Mouse (Mus musculus) adipocyte (in vitro differentiated cells): Measurements from ENCODE around the gene Sfxn5.

ENCODE experiments used
- DNase-seq: peaks from one replicate; pipeline ENCODE4 v3.0.0-alpha.2; 2016; ENCODE audit warnings: low spot score

Gene Sfxn5

GRCm38 (mm10) chr6:85232836-85233623 is 100.2 kb downstream of the Sfxn5 start:
- no peak for DNase-seq

GRCm38 (mm10) chr6:85232045-85232444 is 101.2 kb downstream of the Sfxn5 start:
- no peak for DNase-seq

- no peak for DNase-seq
These were observed 101.8 kb downstream of the Sfxn5 start for GRCm38 (mm10) chr6:85231469-85231868.

- no peak for DNase-seq
These were observed 102.5 kb downstream of the Sfxn5 start for GRCm38 (mm10) chr6:85230762-85231161.

- DNase-seq: no peak
These were observed 105.7 kb downstream of the Sfxn5 start for GRCm38 (mm10) chr6:85227520-85227919.

GRCm38 (mm10) chr6:85226570-85226969 is 106.7 kb downstream of the Sfxn5 start:
- DNase-seq: no peak

GRCm38 (mm10) chr6:85224442-85224891 is 108.8 kb downstream of the Sfxn5 start:
- DNase-seq: peak; percentile 24

- DNase-seq: no peak
These were observed 109.6 kb downstream of the Sfxn5 start for GRCm38 (mm10) chr6:85223498-85224150.

GRCm38 (mm10) chr6:85222551-85222950 is 110.7 kb downstream of the Sfxn5 start:
- DNase-seq: no peak

GRCm38 (mm10) chr6:85220917-85221316 is 112.3 kb downstream of the Sfxn5 start:
- no peak for DNase-seq

- no peak for DNase-seq
These were observed 113.5 kb downstream of the Sfxn5 start for GRCm38 (mm10) chr6:85219706-85220105.

GRCm38 (mm10) chr6:85218684-85219445 is 114.4 kb downstream of the Sfxn5 start:
- no peak for DNase-seq

- no peak for DNase-seq
These were observed 115.0 kb downstream of the Sfxn5 start for GRCm38 (mm10) chr6:85218251-85218650.

GRCm38 (mm10) chr6:85210686-85211085 is 122.5 kb downstream of the Sfxn5 start:
- DNase-seq: no peak

- peak; percentile 7 for DNase-seq
These were observed 123.8 kb downstream of the Sfxn5 start for GRCm38 (mm10) chr6:85209226-85209967.

- DNase-seq: no peak
These were observed 125.9 kb downstream of the Sfxn5 start for GRCm38 (mm10) chr6:85207345-85207744.

GRCm38 (mm10) chr6:85206939-85207285 is 126.3 kb downstream of the Sfxn5 start:
- DNase-seq: no peak

GRCm38 (mm10) chr6:85206182-85206938 is 126.9 kb downstream of the Sfxn5 start:
- no peak for DNase-seq

GRCm38 (mm10) chr6:85197951-85198350 is 135.3 kb downstream of the Sfxn5 start:
- no peak for DNase-seq

- no peak for DNase-seq
These were observed 139.6 kb downstream of the Sfxn5 start for GRCm38 (mm10) chr6:85193381-85194318.
